21 mouse cellular contexts compared by ENCODE assay signal in genomic region chr16:18809001-18809400, GRCm38 (mm10). TPM values are rescaled to one million over a fixed set of nuclear protein-coding genes. Genes with fewer than 3 reads are reported as not detected.
DNase-seq lines count a peak whose midpoint lies in the region; ATAC-seq and TF ChIP-seq lines count a peak whose summit lies in the region.
"Had no signal": no experiment of that assay in that cellular context is flagged by ENCODE, and none has a peak within 500 bp of the region (broad histone marks: within the 10 kb centered on the region; RNA-seq: fewer than 3 reads in every experiment).

No protein-coding gene starts in this region.

- no peak overlapping the region for H3K9ac ChIP-seq in lung, postnatal 0 days (replicated peaks; ENCODE audit: low read depth)
- H3K9ac ChIP-seq in liver, embryonic 14.5 days (replicated peaks) = no peak overlapping the region
- H3K9ac ChIP-seq in intestine, embryonic 15.5 days = no peak overlapping the region
- H3K9ac ChIP-seq: heart, embryonic 15.5 days; midbrain, embryonic 15.5 days; stomach, embryonic 15.5 days had no signal

- no peak for ATAC-seq in lung, postnatal 0 days
- ATAC-seq in liver, embryonic 14.5 days (ENCODE audit: insufficient read depth) = no peak
- no peak for ATAC-seq in intestine, embryonic 15.5 days
- ATAC-seq: midbrain, embryonic 15.5 days had no signal

- no peaks in the 10 kb centered on the region for H3K27me3 ChIP-seq in lung, postnatal 0 days (replicated peaks; ENCODE audit: insufficient read depth, low read length)
- no peaks in the 10 kb centered on the region for H3K27me3 ChIP-seq in liver, embryonic 14.5 days (ENCODE audit: control insufficient read depth, insufficient read depth, low read length)
- no peaks in the 10 kb centered on the region for H3K27me3 ChIP-seq in forebrain, embryonic 10.5 days (ENCODE audit: poor library complexity, severe bottlenecking)
- H3K27me3 ChIP-seq in intestine, embryonic 15.5 days (replicated peaks) = no peaks in the 10 kb centered on the region
- H3K27me3 ChIP-seq: heart, embryonic 15.5 days; midbrain, embryonic 15.5 days; stomach, embryonic 15.5 days had no signal

- no peaks in the 10 kb centered on the region for H3K36me3 ChIP-seq in lung, postnatal 0 days (ENCODE audit: insufficient read depth, low read length)
- peaks cover 55% of the 10 kb centered on the region for H3K36me3 ChIP-seq in liver, embryonic 14.5 days (replicated peaks; ENCODE audit: control insufficient read depth, insufficient read depth, low read depth)
- peaks cover 62% of the 10 kb centered on the region for H3K36me3 ChIP-seq in forebrain, embryonic 10.5 days (replicated peaks)
- H3K36me3 ChIP-seq in intestine, embryonic 15.5 days = peaks cover 27% of the 10 kb centered on the region
- H3K36me3 ChIP-seq: midbrain, embryonic 15.5 days had no signal

- no peak for TF ChIP-seq EP300 in lung, postnatal 0 days (IDR thresholded peaks at IDR 0.05)
- TF ChIP-seq EP300 in liver, embryonic 14.5 days (IDR thresholded peaks at IDR 0.05; ENCODE audit: low read depth) = no peak

- no peak overlapping the region for H3K27ac ChIP-seq in lung, postnatal 0 days (ENCODE audit: low read length)
- peak overlapping the region; percentile 67 for H3K27ac ChIP-seq in bone marrow, adult 2 months (ENCODE audit: control insufficient read depth, insufficient read depth, low read depth, low read length, poor library complexity)
- H3K27ac ChIP-seq in liver, embryonic 14.5 days = no peak overlapping the region
- H3K27ac ChIP-seq in forebrain, embryonic 10.5 days = no peak overlapping the region
- H3K27ac ChIP-seq in intestine, embryonic 15.5 days = no peak overlapping the region
- H3K27ac ChIP-seq: gastrocnemius, adult 2 months; heart, adult 2 months; heart, embryonic 15.5 days; midbrain, embryonic 15.5 days; stomach, embryonic 15.5 days had no signal

- no peak overlapping the region for H3K4me3 ChIP-seq in lung, postnatal 0 days (ENCODE audit: low read depth, low read length)
- H3K4me3 ChIP-seq in bone marrow, adult 2 months (replicated peaks; ENCODE audit: control insufficient read depth, low read depth, low read length) = peak overlapping the region; percentile 5
- H3K4me3 ChIP-seq in liver, embryonic 14.5 days (ENCODE audit: insufficient read depth in 1 of 2, low read depth in 2 of 2, low read length in 2 of 2) = no peak overlapping the region
- no peak overlapping the region for H3K4me3 ChIP-seq in forebrain, embryonic 10.5 days
- no peak overlapping the region for H3K4me3 ChIP-seq in intestine, embryonic 15.5 days (replicated peaks)
- H3K4me3 ChIP-seq: gastrocnemius, adult 2 months; heart, adult 2 months; heart, embryonic 15.5 days; midbrain, embryonic 15.5 days; stomach, embryonic 15.5 days had no signal

- peak; percentile 62 for DNase-seq in lung, postnatal 0 days (ENCODE audit: low spot score)
- no peak for DNase-seq in lung, postnatal 10 days
- no peak for DNase-seq in liver, embryonic 14.5 days (ENCODE audit: low read depth in 3 of 3, low spot score in 3 of 3)
- DNase-seq in forebrain, embryonic 10.5 days (ENCODE audit: extremely low spot score, low spot score) = no peak
- DNase-seq in ovary, adult 18-20 months (ENCODE audit: low spot score) = no peak
- DNase-seq: cerebellum, adult 18-20 months; cerebellum, postnatal 36 days; gastrocnemius, adult 2 months; heart, adult 2 months; kidney, adult 8-10 months; kidney, postnatal 36 days; layer of hippocampus, adult 9-11 months; spleen, adult 18-20 months had no signal

- TF ChIP-seq POLR2A in bone marrow, adult 2 months (IDR thresholded peaks at IDR 0.05; ENCODE audit: borderline replicate concordance, control insufficient read depth, low read depth, low read length) = no peak

- TF ChIP-seq CTCF in lung, postnatal 0 days (IDR thresholded peaks at IDR 0.05) = no peak
- no peak for TF ChIP-seq CTCF in bone marrow, adult 2 months (IDR thresholded peaks at IDR 0.05; ENCODE audit: control insufficient read depth, insufficient read depth, low read length)
- no peak for TF ChIP-seq CTCF in liver, embryonic 14.5 days (IDR thresholded peaks at IDR 0.05; ENCODE audit: low read depth)

- no peak overlapping the region for H3K4me2 ChIP-seq in lung, postnatal 0 days (replicated peaks; ENCODE audit: low read depth, low read length)
- H3K4me2 ChIP-seq in liver, embryonic 14.5 days (ENCODE audit: low read depth) = 0 out of 2 replicates have a peak overlapping the region, but pooled peaks have one; percentile 7
- H3K4me2 ChIP-seq in intestine, embryonic 15.5 days (replicated peaks) = no peak overlapping the region
- H3K4me2 ChIP-seq: heart, embryonic 15.5 days; midbrain, embryonic 15.5 days; stomach, embryonic 15.5 days had no signal

- peaks cover 3% of the 10 kb centered on the region; the same call in 1 of the 2 replicates for H3K4me1 ChIP-seq in lung, postnatal 0 days (ENCODE audit: insufficient read depth, low read depth, low read length)
- H3K4me1 ChIP-seq in bone marrow, adult 2 months (ENCODE audit: control insufficient read depth, insufficient read depth, low read length) = peaks cover 2% of the 10 kb centered on the region
- peaks cover 12 to 16% of the 10 kb centered on the region in 2 experiments; a peak in 3 of 4 replicates for H3K4me1 ChIP-seq in liver, embryonic 14.5 days (replicated peaks; ENCODE audit: control insufficient read depth in 2 of 2, insufficient read depth in 2 of 2, low read length in 1 of 2)
- H3K4me1 ChIP-seq in forebrain, embryonic 10.5 days = peaks cover 28% of the 10 kb centered on the region
- peaks cover 13% of the 10 kb centered on the region; the same call in 1 of the 2 replicates for H3K4me1 ChIP-seq in intestine, embryonic 15.5 days (replicated peaks)

- H3K9me3 ChIP-seq in lung, postnatal 0 days (ENCODE audit: low read length) = no peaks in the 10 kb centered on the region
- no peaks in the 10 kb centered on the region for H3K9me3 ChIP-seq in liver, embryonic 14.5 days (ENCODE audit: control insufficient read depth, low read length)
- no peaks in the 10 kb centered on the region; the same call in 1 of the 2 replicates for H3K9me3 ChIP-seq in forebrain, embryonic 10.5 days
- no peaks in the 10 kb centered on the region for H3K9me3 ChIP-seq in intestine, embryonic 15.5 days
- H3K9me3 ChIP-seq: heart, embryonic 15.5 days; midbrain, embryonic 15.5 days; stomach, embryonic 15.5 days had no signal

- 77% methylated on average over 5 of the region's 5 CpGs for WGBS in lung, postnatal 0 days
- 45% methylated on average over 5 of the region's 5 CpGs for WGBS in bone marrow, adult 2 months
- WGBS in liver, embryonic 14.5 days (ENCODE audit: insufficient replicate concordance) = 82% methylated on average over 5 of the region's 5 CpGs
- 95% methylated on average over 5 of the region's 5 CpGs for WGBS in forebrain, embryonic 10.5 days
- 91% methylated on average over 5 of the region's 5 CpGs for WGBS in intestine, embryonic 15.5 days

RNA-seq across cellular contexts. Expression of gene Ufd1, which starts 2.6 kb away (rescaled TPM):
- polyA plus RNA-seq in lung, postnatal 0 days (2015; fragmentation: Nextera tagmentation; extraction: Ambion mirVana) = 75.4 and 81.7 TPM in 2 replicates
- 47.5 and 56.5 TPM in 2 replicates for polyA plus RNA-seq in bone marrow, adult 2 months (2011; ENCODE audit: insufficient read depth, insufficient read length, low replicate concordance, missing spikeins)
- 14.6 and 19.3 TPM in 2 replicates for polyA plus RNA-seq in liver, embryonic 14.5 days (2012; rRNA removed)
- 29.8 and 32.3 TPM in 2 replicates for polyA plus RNA-seq in liver, embryonic 14.5 days (2014; fragmentation: Nextera tagmentation; extraction: Ambion mirVana)
- 94.5 and 101 TPM in 2 replicates for polyA plus RNA-seq in forebrain, embryonic 10.5 days (2016; fragmentation: Nextera tagmentation; extraction: Ambion mirVana)
- polyA plus RNA-seq in intestine, embryonic 15.5 days (2015; fragmentation: Nextera tagmentation; extraction: Ambion mirVana) = 69.1 and 74.8 TPM in 2 replicates

RNA-seq across cellular contexts. Expression of gene Cdc45, which starts 2.8 kb away (rescaled TPM):
- polyA plus RNA-seq in lung, postnatal 0 days (2015; fragmentation: Nextera tagmentation; extraction: Ambion mirVana) = 4.8 and 6.0 TPM in 2 replicates
- 30.8 and 34.5 TPM in 2 replicates for polyA plus RNA-seq in bone marrow, adult 2 months (2011; ENCODE audit: insufficient read depth, insufficient read length, low replicate concordance, missing spikeins)
- 40.7 and 45.8 TPM in 2 replicates for polyA plus RNA-seq in liver, embryonic 14.5 days (2012; rRNA removed)
- polyA plus RNA-seq in liver, embryonic 14.5 days (2014; fragmentation: Nextera tagmentation; extraction: Ambion mirVana) = 40.6 and 45.4 TPM in 2 replicates
- 83.9 and 85.3 TPM in 2 replicates for polyA plus RNA-seq in forebrain, embryonic 10.5 days (2016; fragmentation: Nextera tagmentation; extraction: Ambion mirVana)
- polyA plus RNA-seq in intestine, embryonic 15.5 days (2015; fragmentation: Nextera tagmentation; extraction: Ambion mirVana) = 37.2 and 39.3 TPM in 2 replicates

RNA-seq across cellular contexts. Expression of gene 2510002D24Rik, which starts 27.4 kb away (rescaled TPM):
- 23.7 and 28.9 TPM in 2 replicates for polyA plus RNA-seq in lung, postnatal 0 days (2015; fragmentation: Nextera tagmentation; extraction: Ambion mirVana)
- 16.0 and 24.6 TPM in 2 replicates for polyA plus RNA-seq in bone marrow, adult 2 months (2011; ENCODE audit: insufficient read depth, insufficient read length, low replicate concordance, missing spikeins)
- polyA plus RNA-seq in liver, embryonic 14.5 days (2012; rRNA removed) = 20.5 and 23.6 TPM in 2 replicates
- 10.1 and 11.0 TPM in 2 replicates for polyA plus RNA-seq in liver, embryonic 14.5 days (2014; fragmentation: Nextera tagmentation; extraction: Ambion mirVana)
- polyA plus RNA-seq in forebrain, embryonic 10.5 days (2016; fragmentation: Nextera tagmentation; extraction: Ambion mirVana) = 29.7 and 31.3 TPM in 2 replicates
- polyA plus RNA-seq in intestine, embryonic 15.5 days (2015; fragmentation: Nextera tagmentation; extraction: Ambion mirVana) = 38.6 and 53.7 TPM in 2 replicates

RNA-seq across cellular contexts. Expression of gene Gm28539, which starts 27.4 kb away (rescaled TPM):
- not detected in 2 replicates for polyA plus RNA-seq in lung, postnatal 0 days (2015; fragmentation: Nextera tagmentation; extraction: Ambion mirVana)
- polyA plus RNA-seq in bone marrow, adult 2 months (2011; ENCODE audit: insufficient read depth, insufficient read length, low replicate concordance, missing spikeins) = not detected in 2 replicates
- polyA plus RNA-seq in liver, embryonic 14.5 days (2012; rRNA removed) = not detected in 2 replicates
- polyA plus RNA-seq in liver, embryonic 14.5 days (2014; fragmentation: Nextera tagmentation; extraction: Ambion mirVana) = not detected in 2 replicates
- polyA plus RNA-seq in forebrain, embryonic 10.5 days (2016; fragmentation: Nextera tagmentation; extraction: Ambion mirVana) = not detected in 2 replicates
- polyA plus RNA-seq in intestine, embryonic 15.5 days (2015; fragmentation: Nextera tagmentation; extraction: Ambion mirVana) = not detected in 2 replicates
- polyA plus RNA-seq: embryonic facial prominence, embryonic 11.5 days; heart, adult 2 months; heart, embryonic 15.5 days; neural tube, embryonic 11.5 days; stomach, embryonic 15.5 days; thymus, postnatal 0 days had no signal

RNA-seq across cellular contexts. Expression of gene Cldn5, which starts 32.4 kb away (rescaled TPM):
- polyA plus RNA-seq in lung, postnatal 0 days (2015; fragmentation: Nextera tagmentation; extraction: Ambion mirVana) = 400 and 432 TPM in 2 replicates
- 6.9 and 10.4 TPM in 2 replicates for polyA plus RNA-seq in bone marrow, adult 2 months (2011; ENCODE audit: insufficient read depth, insufficient read length, low replicate concordance, missing spikeins)
- 6.5 and 6.6 TPM in 2 replicates for polyA plus RNA-seq in liver, embryonic 14.5 days (2012; rRNA removed)
- polyA plus RNA-seq in liver, embryonic 14.5 days (2014; fragmentation: Nextera tagmentation; extraction: Ambion mirVana) = 6.1 and 6.2 TPM in 2 replicates
- polyA plus RNA-seq in forebrain, embryonic 10.5 days (2016; fragmentation: Nextera tagmentation; extraction: Ambion mirVana) = 23.3 and 25.5 TPM in 2 replicates
- 26.2 and 28.7 TPM in 2 replicates for polyA plus RNA-seq in intestine, embryonic 15.5 days (2015; fragmentation: Nextera tagmentation; extraction: Ambion mirVana)
